Mouse (Mus musculus) erythroblast, adult 5-6 weeks (primary cell): ENCODE measurements around the gene Proca1. TPM values are rescaled to one million over a fixed set of nuclear protein-coding genes. Genes with fewer than 3 reads are reported as not detected.
A peak's percentile ranks its signal among the peaks of the same experiment; 100 is the strongest.

Source experiments
- ATAC-seq: replicated peaks from 2 replicates; pipeline ENCODE4 v1.8.0; 2016; ENCODE audit warnings: moderate number of reproducible peaks, mild to moderate bottlenecking, moderate TSS enrichment, inconsistent platforms; ENCODE audit not compliant: poor library complexity, low FRiP score, severe bottlenecking
- total RNA-seq, 2 experiments: library from RNA; stranded (forward) in 1 of 2; stranded (reverse) in 1 of 2; fragments of 150-400 nt in 1 of 2; fragments of 200-764, 138-1000 nt in 1 of 2; gene quantifications; 2 replicates each; pipeline versions ENCODE4 v1.2.3 to v1.2.4; 2015 to 2017; ENCODE audit warnings: low replicate concordance in 2 of 2

Proca1 gene
- total RNA-seq, 2 experiments from 2014 or later = not detected

DNA sequence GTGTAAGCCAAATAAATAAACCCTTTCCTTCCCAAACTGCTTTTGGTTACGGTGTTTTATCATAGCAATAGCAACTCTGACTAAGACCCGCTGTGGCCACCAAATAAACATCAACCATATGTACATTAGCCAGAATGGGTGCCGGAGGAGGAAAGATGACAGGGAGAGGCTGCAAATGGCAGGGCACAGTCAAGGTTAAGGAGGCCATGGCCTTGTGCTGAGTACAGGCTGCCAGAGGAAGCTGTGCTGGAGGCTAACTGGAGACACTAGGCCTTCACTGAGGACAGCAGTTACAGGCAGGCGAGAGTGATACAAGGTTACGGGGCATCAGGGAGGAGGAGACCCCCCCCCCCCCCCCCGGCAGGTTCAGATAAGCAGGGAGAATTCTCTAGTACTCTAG lies 16.7 kb downstream of the Proca1 start:
- ATAC-seq = no peak

DNA sequence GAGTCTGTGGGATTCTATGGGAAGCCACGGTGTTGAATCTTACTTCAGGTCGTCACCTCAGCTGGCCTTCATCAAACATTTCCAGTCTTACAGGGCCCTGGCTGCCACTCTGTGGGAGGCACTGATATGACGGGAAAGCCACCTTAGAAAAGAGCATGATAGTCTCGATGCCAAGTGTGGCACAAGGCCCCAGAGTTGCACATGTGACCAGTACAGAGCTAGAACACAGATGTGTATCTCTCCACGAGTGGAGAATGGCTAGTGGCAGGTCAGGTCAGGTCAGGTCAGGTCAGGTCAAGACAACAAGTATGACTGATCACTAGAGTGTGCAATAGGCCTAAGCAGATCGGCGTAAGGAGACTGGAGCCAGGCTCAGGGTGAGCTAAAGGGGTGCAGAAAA lies 17.4 kb downstream of the Proca1 start:
- ATAC-seq = no peak

DNA sequence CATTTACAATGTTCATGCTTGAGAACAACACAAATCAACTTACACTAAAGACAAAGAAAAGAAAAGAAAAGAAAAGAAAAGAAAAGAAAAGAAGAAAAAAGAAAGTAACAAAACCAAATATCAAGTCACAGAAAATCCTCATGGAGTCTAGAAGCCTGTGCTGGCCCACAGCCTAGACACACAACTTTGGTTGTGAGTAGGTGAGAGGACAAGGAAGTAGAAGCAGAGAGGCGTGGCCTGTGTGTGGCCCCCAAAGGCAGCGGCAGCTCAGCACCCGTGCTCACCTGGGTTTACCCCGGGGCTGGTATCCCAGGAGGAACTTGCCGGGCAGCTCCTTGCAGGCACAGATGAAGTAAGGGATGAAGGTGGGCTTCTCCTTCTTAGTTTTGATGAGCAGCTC lies 18.3 kb downstream of the Proca1 start:
- ATAC-seq = no peak

GRCm38 (mm10) chr11:78213086-78213817 lies 20.1 kb downstream of the Proca1 start:
- ATAC-seq = no peak

GRCm38 (mm10) chr11:78215709-78216317 lies 22.6 kb downstream of the Proca1 start:
- ATAC-seq = no peak

DNA sequence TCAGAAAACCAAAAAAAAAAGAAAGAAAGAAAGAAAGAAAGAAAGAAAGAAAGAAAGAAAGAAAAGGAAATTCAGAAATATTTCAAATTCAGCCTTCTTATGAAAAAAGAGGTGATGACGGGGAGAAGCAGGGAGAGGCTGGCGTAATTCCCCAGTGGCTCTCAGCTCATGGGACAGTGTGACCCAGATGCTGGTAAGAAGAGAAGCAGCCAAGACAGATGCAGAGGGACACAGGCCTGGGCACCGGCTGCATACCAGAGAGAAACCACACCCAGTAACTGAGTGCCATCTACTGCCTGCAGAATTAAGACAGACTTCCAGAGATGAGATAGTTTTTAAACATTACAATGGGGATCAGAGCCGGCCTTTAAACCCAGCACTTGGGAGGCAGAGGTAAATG lies 30.4 kb downstream of the Proca1 start:
- no peak for ATAC-seq

GRCm38 (mm10) chr11:78231518-78231917 lies 38.3 kb downstream of the Proca1 start:
- ATAC-seq = 0 out of 2 replicates have a peak, but pooled peaks have one; percentile 19

DNA sequence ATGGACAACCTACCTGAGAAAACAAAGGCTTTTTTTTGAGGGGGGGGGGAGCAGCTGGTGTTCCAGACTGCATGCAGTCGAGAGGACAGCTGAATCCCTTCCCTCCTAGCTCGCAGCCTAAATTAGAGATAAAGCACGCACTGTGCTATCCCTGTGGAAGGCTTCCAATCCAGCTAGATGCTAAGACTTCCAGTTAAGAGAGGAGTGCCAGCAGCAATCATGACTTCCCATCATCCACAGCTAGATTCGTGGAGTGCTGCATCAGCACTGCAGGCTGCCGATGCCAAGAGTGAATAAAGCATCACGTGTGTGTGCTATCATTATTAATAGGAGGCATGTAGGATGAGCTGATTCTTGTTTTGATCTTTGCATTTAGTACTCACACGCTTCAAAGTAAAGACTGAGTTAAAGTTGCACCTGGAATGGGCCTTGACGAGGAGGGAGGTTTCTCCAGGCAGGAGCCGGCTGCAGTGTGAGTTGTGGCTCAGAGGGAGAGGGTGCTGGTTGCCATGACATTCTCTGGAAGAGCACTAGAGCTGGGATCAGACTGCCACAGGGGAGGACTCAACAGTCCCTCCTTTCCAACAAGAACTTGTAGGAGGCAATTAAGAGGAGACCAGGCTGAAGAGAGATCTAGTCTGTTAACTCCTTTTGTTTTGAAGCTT lies 47.1 kb downstream of the Proca1 start:
- no peak for ATAC-seq

DNA sequence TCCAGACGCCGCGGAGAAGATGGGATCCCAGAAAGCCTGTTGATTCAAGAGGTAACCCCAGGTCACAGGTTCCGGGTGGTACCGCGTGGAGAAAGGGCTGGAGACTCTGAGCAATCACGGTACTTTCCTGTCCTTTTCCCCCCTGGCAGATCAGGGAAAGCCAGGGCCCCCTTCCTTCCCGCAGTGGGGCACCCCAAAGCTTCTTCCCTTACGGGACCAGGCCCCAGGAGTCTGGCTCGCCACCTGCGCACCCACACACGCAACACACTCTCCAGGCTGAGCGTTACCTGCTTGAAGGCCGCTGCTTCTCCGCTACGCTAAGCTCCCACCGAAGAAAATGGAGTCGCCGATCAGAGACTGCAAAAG lies 52.1 kb downstream of the Proca1 start:
- ATAC-seq = peak; percentile 6; the same call in 1 of the 2 replicates

- ATAC-seq = peak; percentile 90
These were observed 52.6 kb downstream of the Proca1 start, which contains the start of the genes Sdf2 and Supt6 for GRCm38 (mm10) chr11:78245627-78246317. Sdf2 (plus strand) TSS chr11:78245746. Supt6 (minus strand) TSS chr11:78245987.

DNA sequence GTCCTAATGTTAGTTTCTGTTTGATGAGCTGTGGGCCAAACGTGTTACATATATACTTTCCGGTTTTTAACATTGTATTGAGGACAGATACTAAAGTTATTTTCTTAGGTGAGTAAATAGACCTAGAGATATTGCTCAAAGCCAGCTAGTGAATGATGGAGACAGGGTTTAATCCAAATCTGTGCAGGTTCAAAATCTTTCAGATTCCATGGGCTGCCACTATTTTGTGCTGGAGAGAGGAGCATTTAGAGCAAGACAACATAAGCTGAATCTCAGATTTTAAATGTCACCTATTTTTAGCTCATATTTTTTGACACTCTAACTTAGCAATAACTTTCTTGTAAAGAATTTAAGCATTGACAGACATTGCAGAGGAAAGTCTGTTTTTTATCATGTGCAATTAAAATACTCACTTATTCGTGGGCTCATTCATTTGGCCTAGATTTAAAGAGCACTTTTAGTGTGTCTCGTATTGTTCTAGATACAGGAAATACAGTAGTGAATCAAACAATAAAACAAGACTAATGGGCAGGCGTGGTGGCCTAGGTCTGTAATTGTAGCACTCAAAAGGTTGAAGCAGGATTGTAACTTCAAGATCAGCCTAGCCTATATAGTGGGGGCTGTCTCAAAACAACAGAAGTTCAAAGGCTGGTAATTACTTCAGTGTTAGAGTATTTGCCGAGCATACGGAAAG lies 53.3 kb downstream of the Proca1 start:
- no peak for ATAC-seq

GRCm38 (mm10) chr11:78247012-78247348 lies 53.8 kb downstream of the Proca1 start:
- ATAC-seq = no peak

GRCm38 (mm10) chr11:78247727-78248140 lies 54.5 kb downstream of the Proca1 start:
- ATAC-seq = no peak

Other genes starting within 250 kb of the Proca1 start
- 19.9 and 24.2 TPM in 2 replicates for gene Phf12, start 210.6 kb upstream of the Proca1 start, total RNA-seq (2015; ENCODE audit: low replicate concordance)
- gene Phf12, start 210.6 kb upstream of the Proca1 start, total RNA-seq (2017; ENCODE audit: low replicate concordance) = 9.8 and 11.5 TPM in 2 replicates
- gene Dhrs13, start 161.1 kb upstream of the Proca1 start, total RNA-seq (2015; ENCODE audit: low replicate concordance) = 3.1 and 6.0 TPM in 2 replicates
- 1.5 and 3.6 TPM in 2 replicates for gene Dhrs13, start 161.1 kb upstream of the Proca1 start, total RNA-seq (2017; ENCODE audit: low replicate concordance)
- gene Flot2, start 155.5 kb upstream of the Proca1 start, total RNA-seq (2015; ENCODE audit: low replicate concordance) = 14.2 and 31.5 TPM in 2 replicates
- 22.5 and 24.7 TPM in 2 replicates for gene Flot2, start 155.5 kb upstream of the Proca1 start, total RNA-seq (2017; ENCODE audit: low replicate concordance)
- gene Eral1, start 113.0 kb upstream of the Proca1 start, total RNA-seq (2015; ENCODE audit: low replicate concordance) = 3.7 and 7.7 TPM in 2 replicates
- 3.9 and 7.0 TPM in 2 replicates for gene Eral1, start 113.0 kb upstream of the Proca1 start, total RNA-seq (2017; ENCODE audit: low replicate concordance)
- 10.2 and 14.8 TPM in 2 replicates for gene Fam222b, start 98.7 kb upstream of the Proca1 start, total RNA-seq (2015; ENCODE audit: low replicate concordance)
- 1.4 and 3.7 TPM in 2 replicates for gene Fam222b, start 98.7 kb upstream of the Proca1 start, total RNA-seq (2017; ENCODE audit: low replicate concordance)
- 2.1 and 3.6 TPM in 2 replicates for gene Traf4, start 27.8 kb upstream of the Proca1 start, total RNA-seq (2015; ENCODE audit: low replicate concordance)
- gene Traf4, start 27.8 kb upstream of the Proca1 start, total RNA-seq (2017; ENCODE audit: low replicate concordance) = 3.2 and 3.5 TPM in 2 replicates
- 9.6 and 12.1 TPM in 2 replicates for gene Nek8, start 16.7 kb upstream of the Proca1 start, total RNA-seq (2015; ENCODE audit: low replicate concordance)
- 5.7 and 16.7 TPM in 2 replicates for gene Nek8, start 16.7 kb upstream of the Proca1 start, total RNA-seq (2017; ENCODE audit: low replicate concordance)
- 69.0 and 77.1 TPM in 2 replicates for gene Tlcd1, start 16.7 kb upstream of the Proca1 start, total RNA-seq (2015; ENCODE audit: low replicate concordance)
- gene Tlcd1, start 16.7 kb upstream of the Proca1 start, total RNA-seq (2017; ENCODE audit: low replicate concordance) = 96.9 and 181 TPM in 2 replicates
- gene Rpl23a, start 9.8 kb upstream of the Proca1 start, total RNA-seq (2015; ENCODE audit: low replicate concordance) = 792 and 815 TPM in 2 replicates
- 585 and 685 TPM in 2 replicates for gene Rpl23a, start 9.8 kb upstream of the Proca1 start, total RNA-seq (2017; ENCODE audit: low replicate concordance)
- 7.9 TPM in 1 of 2 replicates, not detected in the other for gene Rab34, start 5.0 kb upstream of the Proca1 start, total RNA-seq (2015; ENCODE audit: low replicate concordance)
- gene Rab34, start 5.0 kb upstream of the Proca1 start, total RNA-seq (2017; ENCODE audit: low replicate concordance) = 1.3 and 9.9 TPM in 2 replicates
- 18.8 and 19.4 TPM in 2 replicates for gene Sdf2, start 52.4 kb downstream of the Proca1 start, total RNA-seq (2015; ENCODE audit: low replicate concordance)
- 16.7 and 25.2 TPM in 2 replicates for gene Sdf2, start 52.4 kb downstream of the Proca1 start, total RNA-seq (2017; ENCODE audit: low replicate concordance)
- 9.0 and 14.8 TPM in 2 replicates for gene Supt6, start 52.6 kb downstream of the Proca1 start, total RNA-seq (2015; ENCODE audit: low replicate concordance)
- 17.5 and 22.7 TPM in 2 replicates for gene Supt6, start 52.6 kb downstream of the Proca1 start, total RNA-seq (2017; ENCODE audit: low replicate concordance)
- gene 2610507B11Rik, start 68.4 kb downstream of the Proca1 start, total RNA-seq (2015; ENCODE audit: low replicate concordance) = 17.3 and 36.3 TPM in 2 replicates
- 23.6 and 33.3 TPM in 2 replicates for gene 2610507B11Rik, start 68.4 kb downstream of the Proca1 start, total RNA-seq (2017; ENCODE audit: low replicate concordance)
- not detected in 2 replicates for gene BC030499, start 97.4 kb downstream of the Proca1 start, total RNA-seq (2015; ENCODE audit: low replicate concordance)
- 0.43 TPM in 1 of 2 replicates, not detected in the other for gene BC030499, start 97.4 kb downstream of the Proca1 start, total RNA-seq (2017; ENCODE audit: low replicate concordance)
- 12.3 and 20.3 TPM in 2 replicates for gene Spag5, start 108.1 kb downstream of the Proca1 start, total RNA-seq (2015; ENCODE audit: low replicate concordance)
- gene Spag5, start 108.1 kb downstream of the Proca1 start, total RNA-seq (2017; ENCODE audit: low replicate concordance) = 40.4 and 60.1 TPM in 2 replicates
- gene Aldoc, start 129.6 kb downstream of the Proca1 start, total RNA-seq (2015; ENCODE audit: low replicate concordance) = not detected in 2 replicates
- 0.28 TPM in 1 of 2 replicates, not detected in the other for gene Aldoc, start 129.6 kb downstream of the Proca1 start, total RNA-seq (2017; ENCODE audit: low replicate concordance)
- 3.3 and 10.0 TPM in 2 replicates for gene Pigs, start 135.0 kb downstream of the Proca1 start, total RNA-seq (2015; ENCODE audit: low replicate concordance)
- gene Pigs, start 135.0 kb downstream of the Proca1 start, total RNA-seq (2017; ENCODE audit: low replicate concordance) = 2.5 and 3.6 TPM in 2 replicates
- 17.1 and 20.9 TPM in 2 replicates for gene Unc119, start 150.1 kb downstream of the Proca1 start, total RNA-seq (2015; ENCODE audit: low replicate concordance)
- gene Unc119, start 150.1 kb downstream of the Proca1 start, total RNA-seq (2017; ENCODE audit: low replicate concordance) = 9.6 and 15.0 TPM in 2 replicates
- not detected in 2 replicates for gene Foxn1, start 193.2 kb downstream of the Proca1 start, total RNA-seq (2015; ENCODE audit: low replicate concordance)
- not detected in 2 replicates for gene Foxn1, start 193.2 kb downstream of the Proca1 start, total RNA-seq (2017; ENCODE audit: low replicate concordance)
- 1.0 TPM in 1 of 2 replicates, not detected in the other for gene Slc13a2, start 228.8 kb downstream of the Proca1 start, total RNA-seq (2015; ENCODE audit: low replicate concordance)
- not detected in 2 replicates for gene Slc13a2, start 228.8 kb downstream of the Proca1 start, total RNA-seq (2017; ENCODE audit: low replicate concordance)